Mouse (Mus musculus): Measurements from ENCODE around the gene Il17rc. TPM values are rescaled to one million over a fixed set of nuclear protein-coding genes. Genes with fewer than 3 reads are reported as not detected.

The Il17rc gene
- polyA plus RNA-seq, 1 experiment = 10.9 TPM

DNA sequence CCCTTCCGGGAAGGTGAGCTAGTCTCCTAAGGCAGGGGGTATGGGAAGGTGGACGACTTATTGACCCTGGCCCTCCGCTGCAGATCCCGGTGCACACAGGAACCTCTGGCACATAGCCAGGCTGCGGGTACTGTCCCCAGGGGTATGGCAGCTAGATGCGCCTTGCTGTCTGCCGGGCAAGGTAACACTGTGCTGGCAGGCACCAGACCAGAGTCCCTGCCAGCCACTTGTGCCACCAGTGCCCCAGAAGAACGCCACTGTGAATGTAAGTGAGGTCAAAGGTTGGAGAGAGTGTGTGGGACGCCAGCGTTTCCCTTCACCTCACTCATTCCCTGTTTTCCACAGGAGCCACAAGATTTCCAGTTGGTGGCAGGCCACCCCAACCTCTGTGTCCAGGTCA, 7.7 kb downstream of the Il17rc start:
- 90% methylated on average over 10 of the region's 10 CpGs for WGBS
- H3K27me3 ChIP-seq (ENCODE audit: control insufficient read depth, insufficient read depth, low read length) = no peaks in the 10 kb centered on the region
- TF ChIP-seq CTCF (IDR thresholded peaks at IDR 0.05; ENCODE audit: extremely low read depth, insufficient read depth, insufficient read length, insufficient replicate concordance) (no peak), POLR2A (IDR thresholded peaks at IDR 0.05; ENCODE audit: low read depth, low read length) (no peak)
- peaks cover 11% of the 10 kb centered on the region for H3K4me1 ChIP-seq (ENCODE audit: control insufficient read depth, insufficient read depth, insufficient read length)
- no peaks in the 10 kb centered on the region for H3K36me3 ChIP-seq (ENCODE audit: control insufficient read depth, insufficient read depth, low read length)
- H3K27ac ChIP-seq (ENCODE audit: insufficient read depth, low read length) = no peak overlapping the region
- no peak overlapping the region for H3K4me3 ChIP-seq (ENCODE audit: extremely low read depth, insufficient read depth, insufficient read length)
- DNase-seq (ENCODE audit: low read depth in 1 of 2, low spot score in 2 of 2) = no peak

DNA sequence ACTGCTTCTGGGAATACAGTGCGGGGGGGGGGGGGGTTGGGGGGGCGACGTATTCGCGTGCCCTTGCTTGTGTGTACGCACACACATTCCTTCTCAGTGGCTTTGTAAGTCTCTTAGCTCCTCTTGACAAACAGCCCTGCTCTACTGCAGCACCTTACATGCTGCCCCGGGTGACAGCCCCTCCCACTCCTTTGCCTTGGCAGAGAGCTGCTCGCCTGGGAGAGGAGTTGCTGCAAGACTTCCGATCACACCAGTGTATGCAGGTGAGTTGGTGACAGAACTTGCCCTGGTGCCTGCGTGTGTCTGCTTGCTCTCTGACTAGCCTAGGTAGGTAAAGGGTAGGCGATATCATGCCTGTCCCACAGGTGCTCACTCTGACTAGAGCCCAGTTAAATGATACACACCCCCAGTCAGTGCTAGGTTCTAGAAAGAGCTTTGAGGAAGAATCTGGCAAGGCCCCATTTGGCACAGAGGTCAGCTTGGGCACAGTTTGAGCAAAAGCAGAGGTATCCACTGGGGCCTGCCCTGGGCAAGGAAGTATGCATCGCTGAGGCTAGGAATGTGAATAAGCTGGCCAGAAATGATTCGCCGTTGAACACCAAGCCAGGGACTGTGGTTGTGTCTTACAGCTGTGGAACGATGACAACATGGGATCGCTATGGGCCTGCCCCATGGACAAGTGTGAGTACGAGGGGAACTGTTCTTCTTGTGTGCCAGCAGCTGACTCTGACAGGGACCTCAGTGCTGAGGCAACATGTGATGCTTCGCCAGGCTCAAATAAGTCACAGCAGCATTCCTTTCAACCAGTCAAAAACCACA, 9.5 kb downstream of the Il17rc start:
- no peak for DNase-seq (ENCODE audit: low read depth in 1 of 2, low spot score in 2 of 2)
- WGBS = 86% methylated on average over 18 of the region's 18 CpGs
- Histone ChIP-seq H3K4me3 (ENCODE audit: extremely low read depth, insufficient read depth, insufficient read length) (no peak overlapping the region), H3K4me1 (ENCODE audit: control insufficient read depth, insufficient read depth, insufficient read length) (peaks cover 12% of the 10 kb centered on the region), H3K27ac (ENCODE audit: insufficient read depth, low read length) (no peak overlapping the region), H3K27me3 (ENCODE audit: control insufficient read depth, insufficient read depth, low read length) (no peaks in the 10 kb centered on the region), H3K36me3 (ENCODE audit: control insufficient read depth, insufficient read depth, low read length) (no peaks in the 10 kb centered on the region)
- TF ChIP-seq CTCF (IDR thresholded peaks at IDR 0.05; ENCODE audit: extremely low read depth, insufficient read depth, insufficient read length, insufficient replicate concordance) (no peak), POLR2A (IDR thresholded peaks at IDR 0.05; ENCODE audit: low read depth, low read length) (no peak)

DNA sequence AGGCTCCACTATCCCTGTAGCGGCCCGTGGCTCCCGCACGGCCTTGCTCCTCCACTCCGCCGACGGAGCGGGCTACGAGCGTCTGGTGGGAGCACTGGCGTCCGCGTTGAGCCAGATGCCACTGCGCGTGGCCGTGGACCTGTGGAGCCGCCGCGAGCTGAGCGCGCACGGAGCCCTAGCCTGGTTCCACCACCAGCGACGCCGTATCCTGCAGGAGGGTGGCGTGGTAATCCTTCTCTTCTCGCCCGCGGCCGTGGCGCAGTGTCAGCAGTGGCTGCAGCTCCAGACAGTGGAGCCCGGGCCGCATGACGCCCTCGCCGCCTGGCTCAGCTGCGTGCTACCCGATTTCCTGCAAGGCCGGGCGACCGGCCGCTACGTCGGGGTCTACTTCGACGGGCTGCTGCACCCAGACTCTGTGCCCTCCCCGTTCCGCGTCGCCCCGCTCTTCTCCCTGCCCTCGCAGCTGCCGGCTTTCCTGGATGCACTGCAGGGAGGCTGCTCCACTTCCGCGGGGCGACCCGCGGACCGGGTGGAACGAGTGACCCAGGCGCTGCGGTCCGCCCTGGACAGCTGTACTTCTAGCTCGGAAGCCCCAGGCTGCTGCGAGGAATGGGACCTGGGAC, 11.4 kb downstream of the Il17rc start:
- DNase-seq (ENCODE audit: low read depth in 1 of 2, low spot score in 2 of 2) = peak in 1 of 2 experiments; percentile 32
- TF ChIP-seq POLR2A (IDR thresholded peaks at IDR 0.05; ENCODE audit: low read depth, low read length) = no peak
- no peak for TF ChIP-seq CTCF (IDR thresholded peaks at IDR 0.05; ENCODE audit: extremely low read depth, insufficient read depth, insufficient read length, insufficient replicate concordance)
- peaks cover 12% of the 10 kb centered on the region for H3K4me1 ChIP-seq (ENCODE audit: control insufficient read depth, insufficient read depth, insufficient read length)
- peak overlapping the region; percentile 67 for H3K4me3 ChIP-seq (ENCODE audit: extremely low read depth, insufficient read depth, insufficient read length)
- no peaks in the 10 kb centered on the region for H3K36me3 ChIP-seq (ENCODE audit: control insufficient read depth, insufficient read depth, low read length)
- peak overlapping the region; percentile 84 for H3K27ac ChIP-seq (ENCODE audit: insufficient read depth, low read length)
- H3K27me3 ChIP-seq (ENCODE audit: control insufficient read depth, insufficient read depth, low read length) = no peaks in the 10 kb centered on the region
- 4% methylated on average over 65 of the region's 65 CpGs for WGBS

DNA sequence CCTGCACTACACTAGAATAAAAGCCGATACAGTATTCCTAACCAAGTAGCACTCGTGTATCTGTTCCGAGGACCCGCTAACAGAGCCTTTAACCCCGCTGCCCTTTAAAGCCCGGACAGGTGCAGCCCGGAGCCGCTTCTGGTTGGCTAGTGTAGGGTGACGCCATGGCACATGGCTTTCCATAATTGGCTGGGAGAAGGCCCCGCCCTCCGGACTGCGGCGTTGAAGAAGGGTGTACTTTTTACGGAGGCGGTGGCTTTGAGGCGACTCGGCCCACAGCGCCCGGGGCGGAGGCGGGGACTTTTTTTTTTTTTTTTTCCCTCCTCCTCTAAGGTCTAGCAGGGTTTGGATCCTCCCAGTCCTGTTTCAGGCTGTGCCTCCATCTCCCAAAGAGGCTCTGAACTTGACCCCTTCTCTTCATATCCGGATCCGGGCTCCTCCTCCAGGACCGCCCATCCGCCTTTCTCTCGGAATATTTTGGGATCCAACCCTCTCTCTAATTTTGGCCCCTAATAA, 11.9 kb downstream of the Il17rc start, which contains the start of gene Creld1:
Creld1 (plus strand) TSS at position 198 of the 516 bp plus-strand sequence.
- Histone ChIP-seq H3K36me3 (ENCODE audit: control insufficient read depth, insufficient read depth, low read length) (no peaks in the 10 kb centered on the region), H3K4me1 (ENCODE audit: control insufficient read depth, insufficient read depth, insufficient read length) (peaks cover 12% of the 10 kb centered on the region), H3K27me3 (ENCODE audit: control insufficient read depth, insufficient read depth, low read length) (no peaks in the 10 kb centered on the region), H3K27ac (ENCODE audit: insufficient read depth, low read length) (peak within 1 kb of the TSS; percentile 84), H3K4me3 (ENCODE audit: extremely low read depth, insufficient read depth, insufficient read length) (peak within 1 kb of the TSS; percentile 67)
- DNase-seq (ENCODE audit: low read depth in 1 of 2, low spot score in 2 of 2) = peak; percentile 87 to 94
- peak; percentile 29 for TF ChIP-seq POLR2A (IDR thresholded peaks at IDR 0.05; ENCODE audit: low read depth, low read length)
- no peak for TF ChIP-seq CTCF (IDR thresholded peaks at IDR 0.05; ENCODE audit: extremely low read depth, insufficient read depth, insufficient read length, insufficient replicate concordance)
- WGBS = 0% methylated on average over 26 of the region's 26 CpGs

GRCm38 (mm10) chr6:113483729-113484128, 12.5 kb downstream of the Il17rc start:
- TF ChIP-seq POLR2A (IDR thresholded peaks at IDR 0.05; ENCODE audit: low read depth, low read length) (no peak), CTCF (IDR thresholded peaks at IDR 0.05; ENCODE audit: extremely low read depth, insufficient read depth, insufficient read length, insufficient replicate concordance) (no peak)
- H3K27me3 ChIP-seq (ENCODE audit: control insufficient read depth, insufficient read depth, low read length) = no peaks in the 10 kb centered on the region
- H3K36me3 ChIP-seq (ENCODE audit: control insufficient read depth, insufficient read depth, low read length) = peaks cover 2% of the 10 kb centered on the region; the same call in 1 of the 2 replicates
- WGBS = 19% methylated on average over 10 of the region's 10 CpGs
- H3K4me3 ChIP-seq (ENCODE audit: extremely low read depth, insufficient read depth, insufficient read length) = peak overlapping the region; percentile 67
- H3K4me1 ChIP-seq (ENCODE audit: control insufficient read depth, insufficient read depth, insufficient read length) = peaks cover 12% of the 10 kb centered on the region
- no peak for DNase-seq (ENCODE audit: low read depth in 1 of 2, low spot score in 2 of 2)
- no peak overlapping the region for H3K27ac ChIP-seq (ENCODE audit: insufficient read depth, low read length)

DNA sequence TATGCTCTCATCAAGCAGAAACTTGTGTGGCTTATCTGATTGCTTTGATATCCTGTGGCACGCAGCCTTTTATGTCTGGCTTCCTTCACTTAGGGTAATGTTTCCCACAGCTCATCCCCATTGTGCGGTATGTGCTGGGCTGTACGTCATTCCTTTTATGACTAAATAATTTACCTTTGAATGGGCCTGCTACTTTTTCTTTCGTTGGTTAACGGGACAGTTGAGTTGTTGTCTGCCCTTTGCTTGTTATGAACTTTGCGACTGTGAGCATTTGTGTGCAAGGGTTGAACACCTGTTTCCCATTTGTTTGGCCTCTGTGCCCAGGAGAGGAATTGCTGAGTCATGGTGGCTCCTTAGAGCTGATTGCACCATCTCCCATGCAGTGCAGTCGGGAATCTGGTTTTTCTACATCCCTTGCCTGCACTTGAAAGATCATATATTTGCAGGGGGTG, 15.9 kb downstream of the Il17rc start:
- no peak overlapping the region for H3K27ac ChIP-seq (ENCODE audit: insufficient read depth, low read length)
- DNase-seq (ENCODE audit: low read depth in 1 of 2, low spot score in 2 of 2) = no peak
- H3K4me1 ChIP-seq (ENCODE audit: control insufficient read depth, insufficient read depth, insufficient read length) = peaks cover 11% of the 10 kb centered on the region
- no peaks in the 10 kb centered on the region for H3K27me3 ChIP-seq (ENCODE audit: control insufficient read depth, insufficient read depth, low read length)
- peaks cover 2% of the 10 kb centered on the region; the same call in 1 of the 2 replicates for H3K36me3 ChIP-seq (ENCODE audit: control insufficient read depth, insufficient read depth, low read length)
- TF ChIP-seq CTCF (IDR thresholded peaks at IDR 0.05; ENCODE audit: extremely low read depth, insufficient read depth, insufficient read length, insufficient replicate concordance) = no peak
- TF ChIP-seq POLR2A (IDR thresholded peaks at IDR 0.05; ENCODE audit: low read depth, low read length) = no peak
- H3K4me3 ChIP-seq (ENCODE audit: extremely low read depth, insufficient read depth, insufficient read length) = no peak overlapping the region
- WGBS = 38% methylated on average over 7 of the region's 7 CpGs
